Mouse (Mus musculus) CH12F3 (cell line): Measurements from ENCODE around the gene Gm10413.
"Not testable (repeated sequence)": the region's sequence is repeated elsewhere in the genome, so short reads cannot be mapped to it uniquely, and the experiment has no call there.

ENCODE experiments used
- in situ Hi-C: fragments of 300-500 bp; cut with MboI; formaldehyde crosslinking; loops from 2 replicates; pipeline ENCODE4 v1.14.3; 2020; ENCODE audit warnings: low sequenced_read_pairs

The Gm10413 gene

DNA sequence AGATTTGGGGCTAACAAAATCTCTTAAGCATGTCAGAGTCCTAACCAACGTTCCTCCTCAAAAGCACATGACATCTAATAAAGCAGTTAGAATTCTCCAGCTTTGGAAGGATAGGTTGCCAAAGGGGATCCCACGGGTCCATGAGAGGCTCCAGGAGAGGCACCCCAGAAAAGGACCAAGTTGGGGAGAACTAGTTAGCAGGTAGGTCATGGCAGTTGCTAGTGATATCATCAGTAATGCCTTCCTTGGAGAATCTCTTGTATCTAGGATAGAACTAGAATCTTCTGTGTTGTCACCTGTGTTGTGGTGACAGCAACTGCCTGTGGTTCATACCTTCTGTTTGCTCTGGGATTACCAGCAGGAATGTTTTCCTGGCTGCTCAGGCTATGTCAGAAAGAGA is at the start of gene Gm10413:
TSS of gene Gm10413 (plus strand) at position 301 of the 400 bp plus-strand sequence.
- in situ Hi-C loops = not testable (repeated sequence)

DNA sequence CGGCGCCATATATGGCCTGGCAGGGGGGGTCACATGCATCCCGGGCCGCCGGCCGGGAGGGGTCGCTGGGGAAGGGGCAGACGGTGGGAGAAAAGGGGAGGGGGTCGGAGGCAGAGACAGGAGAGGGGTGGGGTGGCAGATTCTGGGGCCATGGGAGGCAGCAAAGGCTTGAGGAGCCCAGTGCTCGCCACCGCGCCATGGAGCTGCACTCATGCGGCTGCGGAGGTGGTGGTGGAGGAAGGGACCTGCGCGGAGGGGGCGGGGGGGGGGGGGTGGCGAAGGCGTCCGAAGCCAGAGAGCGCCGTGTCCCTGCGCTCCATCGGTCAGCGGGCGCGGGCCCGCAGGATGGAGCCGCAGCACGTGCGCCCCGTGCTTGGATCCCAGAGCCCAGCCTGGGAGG is 17.4 kb downstream of the Gm10413 start, which contains the start of gene Gm10409:
TSS of gene Gm10409 (plus strand) at position 301 of the 400 bp plus-strand sequence.
- in situ Hi-C loops = not testable (repeated sequence)

DNA sequence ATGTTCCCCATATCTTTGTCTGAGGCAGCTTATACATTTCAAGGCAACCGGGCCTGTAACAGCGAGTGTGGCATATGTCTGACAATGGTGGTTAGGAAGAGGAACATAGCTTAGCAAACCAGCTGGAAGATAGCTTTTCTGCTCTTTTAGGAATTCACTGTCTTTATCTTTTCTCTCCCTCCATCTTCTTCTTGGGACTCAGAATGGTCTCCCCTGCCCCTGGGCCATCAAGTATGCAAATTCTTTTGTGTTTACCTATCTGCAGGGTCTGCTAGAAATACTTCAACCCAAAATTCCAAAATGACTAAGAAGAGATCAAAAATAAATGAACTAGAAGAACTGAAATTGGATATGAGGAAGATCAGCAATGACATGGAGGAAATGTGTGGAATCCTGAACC is 32.9 kb downstream of the Gm10413 start, which contains the start of gene Gm3005:
TSS of gene Gm3005 (plus strand) at position 301 of the 400 bp plus-strand sequence.
- in situ Hi-C loops = not testable (repeated sequence)

DNA sequence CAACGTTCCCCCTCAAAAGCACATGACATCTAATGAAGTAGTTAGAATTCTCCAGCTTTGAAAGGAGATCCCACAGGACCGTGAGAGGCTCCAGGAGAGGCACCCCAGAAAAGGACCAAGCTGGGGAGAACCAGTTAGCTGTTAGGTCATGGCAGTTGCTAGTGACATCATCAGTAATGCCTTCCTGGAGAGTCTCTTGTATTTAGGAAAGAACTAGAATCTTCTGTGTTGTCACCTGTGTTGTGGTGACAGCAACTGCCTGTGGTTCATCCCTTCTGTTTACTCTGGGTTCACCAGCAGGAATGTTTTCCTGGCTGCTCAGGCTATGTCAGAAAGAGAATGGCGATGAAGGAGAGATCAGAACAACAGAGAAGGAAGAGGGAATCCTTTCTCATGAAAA is 54.2 kb downstream of the Gm10413 start, which contains the start of gene Gm10408:
TSS of gene Gm10408 (plus strand) at position 301 of the 400 bp plus-strand sequence.
- in situ Hi-C loops = not testable (repeated sequence)
